ENCODE assay signal across 12 mouse cellular contexts in genomic region chr2:49856161-49856564, GRCm38 (mm10).
A peak's percentile ranks its signal among the peaks of the same experiment; 100 is the strongest.
DNase-seq lines count a peak whose midpoint lies in the region; ATAC-seq lines count a peak whose summit lies in the region.
"Had no signal": no experiment of that assay in that cellular context is flagged by ENCODE, and none has a peak within 500 bp of the region (broad histone marks: within the 10 kb centered on the region; RNA-seq: fewer than 3 reads in every experiment).

No protein-coding gene starts in this region.

- no peak overlapping the region for H3K4me3 ChIP-seq in heart, embryonic 16.5 days (ENCODE audit: low read length)
- peak overlapping the region; percentile 16 for H3K4me3 ChIP-seq in lung, embryonic 16.5 days (ENCODE audit: low read length)
- H3K4me3 ChIP-seq in intestine, embryonic 15.5 days (replicated peaks): no peak overlapping the region

- no peaks in the 10 kb centered on the region for H3K36me3 ChIP-seq in heart, embryonic 16.5 days (ENCODE audit: control insufficient read depth, insufficient read depth)
- H3K36me3 ChIP-seq in lung, embryonic 16.5 days (ENCODE audit: control insufficient read depth, insufficient read depth, low read length): no peaks in the 10 kb centered on the region
- H3K36me3 ChIP-seq in intestine, embryonic 15.5 days: no peaks in the 10 kb centered on the region

- H3K4me2 ChIP-seq in heart, embryonic 16.5 days (ENCODE audit: low read depth, low read length): peak overlapping the region; percentile 31; the same call in 1 of the 2 replicates
- peak overlapping the region; percentile 48 for H3K4me2 ChIP-seq in lung, embryonic 16.5 days (ENCODE audit: low read depth, low read length)
- H3K4me2 ChIP-seq in intestine, embryonic 15.5 days (replicated peaks): peak overlapping the region; percentile 24; the same call in 1 of the 2 replicates

- WGBS in heart, embryonic 16.5 days: 42% methylated on average over 10 of the region's 10 CpGs
- 39% methylated on average over 10 of the region's 10 CpGs for WGBS in lung, embryonic 16.5 days
- WGBS in intestine, embryonic 15.5 days: 55% methylated on average over 10 of the region's 10 CpGs

- H3K27me3 ChIP-seq in heart, embryonic 16.5 days (ENCODE audit: control insufficient read depth, insufficient read depth, low read length): no peaks in the 10 kb centered on the region
- no peaks in the 10 kb centered on the region for H3K27me3 ChIP-seq in lung, embryonic 16.5 days (ENCODE audit: control insufficient read depth, insufficient read depth, low read depth, low read length)
- H3K27me3 ChIP-seq in intestine, embryonic 15.5 days (replicated peaks): no peaks in the 10 kb centered on the region
- H3K27me3 ChIP-seq: Patski had no signal

- no peak overlapping the region for H3K27ac ChIP-seq in heart, embryonic 16.5 days (ENCODE audit: low read length)
- H3K27ac ChIP-seq in lung, embryonic 16.5 days (ENCODE audit: low read length): no peak overlapping the region
- H3K27ac ChIP-seq in intestine, embryonic 15.5 days: no peak overlapping the region

- peaks cover 4% of the 10 kb centered on the region; the same call in 1 of the 2 replicates for H3K4me1 ChIP-seq in heart, embryonic 16.5 days (ENCODE audit: control insufficient read depth, insufficient read depth, low read length)
- H3K4me1 ChIP-seq in lung, embryonic 16.5 days (replicated peaks; ENCODE audit: control insufficient read depth, insufficient read depth, low read length): 0 out of 2 replicates have a peak, but pooled peaks cover 2% of the 10 kb centered on the region
- H3K4me1 ChIP-seq in intestine, embryonic 15.5 days (replicated peaks): 0 out of 2 replicates have a peak, but pooled peaks cover under 1% of the 10 kb centered on the region

- ATAC-seq in heart, embryonic 16.5 days (replicated peaks; ENCODE audit: extremely low read depth, insufficient read depth, low FRiP score): no peak
- no peak for ATAC-seq in lung, embryonic 16.5 days (ENCODE audit: low read depth)
- no peak for ATAC-seq in intestine, embryonic 15.5 days
- no peak for ATAC-seq in granulocyte monocyte progenitor cell, adult 5-6 weeks (replicated peaks; ENCODE audit: poor library complexity, severe bottlenecking)
- ATAC-seq: CD4-positive, CD25-positive, alpha-beta regulatory T cell, adult 4 months; Patski had no signal

- H3K9ac ChIP-seq in heart, embryonic 16.5 days (ENCODE audit: low read length): no peak overlapping the region
- H3K9ac ChIP-seq in lung, embryonic 16.5 days (ENCODE audit: low read length): peak overlapping the region; percentile 35
- no peak overlapping the region for H3K9ac ChIP-seq in intestine, embryonic 15.5 days

- no peaks in the 10 kb centered on the region for H3K9me3 ChIP-seq in heart, embryonic 16.5 days (replicated peaks; ENCODE audit: control insufficient read depth, low read length)
- no peaks in the 10 kb centered on the region for H3K9me3 ChIP-seq in lung, embryonic 16.5 days (ENCODE audit: control insufficient read depth, low read length)
- H3K9me3 ChIP-seq in intestine, embryonic 15.5 days: no peaks in the 10 kb centered on the region

- no peak for DNase-seq in heart, adult 8-10 months (ENCODE audit: low spot score)
- DNase-seq in lung, adult 18-20 months: no peak
- peak; percentile 62 for DNase-seq in adrenal gland, postnatal 14 days
- no peak for DNase-seq in layer of hippocampus, postnatal 25 days (ENCODE audit: extremely low spot score in 1 of 2, low spot score in 1 of 2)
- DNase-seq: cerebellum, adult 8-10 months; lung, postnatal 10 days had no signal
